In the genomic region with DNA sequence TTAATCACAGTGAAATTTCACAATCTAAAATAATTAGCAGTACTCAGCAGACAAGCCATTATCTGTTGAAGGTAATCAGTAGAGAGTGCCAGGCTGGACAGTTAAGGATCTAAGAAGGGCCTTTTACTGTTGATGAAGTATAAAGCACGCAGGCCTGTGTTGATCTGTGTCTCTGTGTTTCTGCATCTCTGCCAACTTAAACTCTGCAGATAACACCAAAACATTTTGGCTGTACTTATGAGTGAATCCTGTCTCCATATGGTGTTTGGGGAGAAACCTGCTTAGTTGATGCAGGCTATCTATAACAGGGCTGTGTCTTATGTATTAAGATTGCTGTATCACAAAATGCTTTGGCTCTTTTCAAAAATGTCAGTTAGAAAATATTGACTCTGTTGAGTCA, we compare ENCODE assay signal across 22 mouse cellular contexts.
A peak's percentile ranks its signal among the peaks of the same experiment; 100 is the strongest.
DNase-seq lines count a peak whose midpoint lies in the region; ATAC-seq lines count a peak whose summit lies in the region.
"Had no signal": no experiment of that assay in that cellular context is flagged by ENCODE, and none has a peak within 500 bp of the region (broad histone marks: within the 10 kb centered on the region; RNA-seq: fewer than 3 reads in every experiment).

No protein-coding gene starts in this region.

- no peak for DNase-seq in forebrain, embryonic 10.5 days (ENCODE audit: extremely low spot score, low spot score)
- peak; percentile 26 to 65 for DNase-seq in layer of hippocampus, adult 18-20 months (ENCODE audit: low spot score in 2 of 2)
- no peak for DNase-seq in layer of hippocampus, postnatal 10 days (ENCODE audit: low spot score in 2 of 2)
- DNase-seq in brain, adult 2 months (ENCODE audit: low read depth, low spot score) = peak; percentile 42
- peak; percentile 47 for DNase-seq in layer of hippocampus, adult 9-10 months (ENCODE audit: low spot score)
- DNase-seq in spleen, postnatal 14 days (ENCODE audit: low spot score in 2 of 2) = no peak
- DNase-seq in kidney, postnatal 4 days = no peak
- DNase-seq: adrenal gland, postnatal 25 days; cerebellum, adult 18-20 months; cerebellum, postnatal 14 days; heart, postnatal 36 days; kidney, adult 2 months had no signal

- H3K4me2 ChIP-seq in forebrain, embryonic 13.5 days = no peak overlapping the region
- H3K4me2 ChIP-seq: embryonic facial prominence, embryonic 12.5 days; heart, embryonic 15.5 days; hindbrain, embryonic 14.5 days; neural tube, embryonic 15.5 days had no signal

- H3K9ac ChIP-seq in forebrain, embryonic 13.5 days = no peak overlapping the region
- H3K9ac ChIP-seq: embryonic facial prominence, embryonic 12.5 days; heart, embryonic 15.5 days; hindbrain, embryonic 14.5 days; neural tube, embryonic 15.5 days had no signal

- ATAC-seq in forebrain, embryonic 13.5 days = peak; percentile 36; the same call in 1 of the 2 replicates
- ATAC-seq: midbrain, embryonic 16.5 days had no signal

- H3K9me3 ChIP-seq in forebrain, embryonic 13.5 days (replicated peaks) = peaks cover 4% of the 10 kb centered on the region; the same call in 1 of the 2 replicates
- no peaks in the 10 kb centered on the region for H3K9me3 ChIP-seq in forebrain, embryonic 10.5 days
- H3K9me3 ChIP-seq: embryonic facial prominence, embryonic 12.5 days; heart, embryonic 15.5 days; limb, embryonic 10.5 days; midbrain, embryonic 10.5 days; neural tube, embryonic 15.5 days had no signal

- peaks cover 4% of the 10 kb centered on the region for H3K4me1 ChIP-seq in forebrain, embryonic 13.5 days
- peaks cover 10% of the 10 kb centered on the region for H3K4me1 ChIP-seq in forebrain, embryonic 10.5 days
- H3K4me1 ChIP-seq: embryonic facial prominence, embryonic 12.5 days; heart, embryonic 15.5 days; midbrain, embryonic 10.5 days; neural tube, embryonic 15.5 days had no signal

- H3K36me3 ChIP-seq in forebrain, embryonic 13.5 days (ENCODE audit: poor library complexity, severe bottlenecking) = no peaks in the 10 kb centered on the region
- no peaks in the 10 kb centered on the region for H3K36me3 ChIP-seq in forebrain, embryonic 10.5 days (replicated peaks)
- H3K36me3 ChIP-seq: embryonic facial prominence, embryonic 12.5 days; heart, embryonic 15.5 days; limb, embryonic 10.5 days; midbrain, embryonic 10.5 days; neural tube, embryonic 15.5 days had no signal

- H3K27me3 ChIP-seq in forebrain, embryonic 13.5 days = no peaks in the 10 kb centered on the region
- H3K27me3 ChIP-seq in forebrain, embryonic 10.5 days (ENCODE audit: poor library complexity, severe bottlenecking) = no peaks in the 10 kb centered on the region
- H3K27me3 ChIP-seq: embryonic facial prominence, embryonic 12.5 days; heart, embryonic 15.5 days; neural tube, embryonic 15.5 days had no signal

- 68% methylated on average over 1 of the region's 1 CpGs for WGBS in forebrain, embryonic 13.5 days
- WGBS in forebrain, embryonic 10.5 days = 86% methylated on average over 1 of the region's 1 CpGs

- no peak overlapping the region for H3K4me3 ChIP-seq in forebrain, embryonic 13.5 days
- H3K4me3 ChIP-seq in forebrain, embryonic 10.5 days = no peak overlapping the region
- H3K4me3 ChIP-seq: embryonic facial prominence, embryonic 12.5 days; heart, embryonic 15.5 days; limb, embryonic 10.5 days; midbrain, embryonic 10.5 days; neural tube, embryonic 15.5 days had no signal

- H3K27ac ChIP-seq in forebrain, embryonic 13.5 days = no peak overlapping the region
- no peak overlapping the region for H3K27ac ChIP-seq in forebrain, embryonic 10.5 days
- H3K27ac ChIP-seq: embryonic facial prominence, embryonic 12.5 days; heart, embryonic 15.5 days; hindbrain, embryonic 14.5 days; kidney, postnatal 0 days; limb, embryonic 10.5 days; midbrain, embryonic 10.5 days; neural tube, embryonic 15.5 days; stomach, postnatal 0 days had no signal

Comparison
In these comparisons a context has a peak if more than half of its experiments do, and no peak if none do; other contexts are left out.
1. DNase-seq: peak in layer of hippocampus, adult 18-20 months (2 of 2), brain, adult 2 months (single experiment) and layer of hippocampus, adult 9-10 months (single experiment); none in forebrain, embryonic 10.5 days (single experiment), layer of hippocampus, postnatal 10 days (0 of 2), spleen, postnatal 14 days (0 of 2) and kidney, postnatal 4 days (0 of 2).